Mouse (Mus musculus): ENCODE results near the gene Tbx5.

- TF ChIP-seq CTCF (IDR thresholded peaks at IDR 0.05 in 2 of 3, conservative IDR thresholded peaks at IDR 0.05 in 1 of 3; ENCODE audit: control insufficient read depth in 1 of 3, insufficient read depth in 1 of 3, low read depth in 2 of 3, low read length in 3 of 3, poor library complexity in 1 of 3, severe bottlenecking in 1 of 3) (no peak), EP300 (IDR thresholded peaks at IDR 0.05; ENCODE audit: low read depth in 1 of 2, low read length in 2 of 2) (no peak), USF2 (IDR thresholded peaks at IDR 0.05; ENCODE audit: borderline replicate concordance in 1 of 2, insufficient read depth in 1 of 2, low read depth in 1 of 2, low read length in 2 of 2) (no peak), POLR2A (IDR thresholded peaks at IDR 0.05; ENCODE audit: control insufficient read depth in 1 of 2, insufficient read depth in 1 of 2, low read depth in 1 of 2, low read length in 2 of 2, poor library complexity in 1 of 2) (no peak), NELFE (IDR thresholded peaks at IDR 0.05; ENCODE audit: low read depth, low read length) (no peak), KAT2A (conservative IDR thresholded peaks at IDR 0.05; ENCODE audit: low read depth, low read length) (no peak), GABPA (IDR thresholded peaks at IDR 0.05; ENCODE audit: low read depth, low read length) (no peak), ETS1 (IDR thresholded peaks at IDR 0.05; ENCODE audit: low read depth, low read length) (no peak), USF1 (IDR thresholded peaks at IDR 0.05; ENCODE audit: low read depth, low read length) (no peak), MYB (IDR thresholded peaks at IDR 0.05; ENCODE audit: low read depth, low read length) (no peak), ZKSCAN1 (IDR thresholded peaks at IDR 0.05; ENCODE audit: low read depth, low read length) (no peak), SIN3A (IDR thresholded peaks at IDR 0.05; ENCODE audit: low read length) (no peak)
Measured at GRCm38 (mm10) chr5:119802617-119803410, 29.7 kb upstream of the Tbx5 start.
